In genomic region chr2:36053249-36053648, GRCm38 (mm10) we compare ENCODE assay signal across 21 mouse cellular contexts. TPM values are rescaled to one million over a fixed set of nuclear protein-coding genes. Genes with fewer than 3 reads are reported as not detected.
DNase-seq lines count a peak whose midpoint lies in the region; ATAC-seq lines count a peak whose summit lies in the region.
"Had no signal": no experiment of that assay in that cellular context is flagged by ENCODE, and none has a peak within 500 bp of the region (broad histone marks: within the 10 kb centered on the region; RNA-seq: fewer than 3 reads in every experiment).

No protein-coding gene starts in this region.

- intact Hi-C loops in left cerebral cortex, postnatal 36 days (cut with DNase I), result no loop called here

- ATAC-seq in frontal cortex, adult (ENCODE audit: low TSS enrichment), result peak; percentile 44; the same call in 1 of the 2 replicates
- ATAC-seq: activated CD4-positive, CD25-positive, alpha-beta regulatory T cell, adult 4 months; liver, postnatal 0 days; midbrain, embryonic 13.5 days had no signal

- no peak for DNase-seq in frontal cortex, postnatal 25 days (ENCODE audit: low spot score in 2 of 2)
- peak; percentile 12 for DNase-seq in left cerebral cortex, postnatal 36 days (ENCODE audit: low spot score in 2 of 2)
- no peak for DNase-seq in left cerebral cortex, adult 8-10 months (ENCODE audit: low spot score in 2 of 2)
- peak; percentile 71 for DNase-seq in brain, adult 2 months (ENCODE audit: low read depth, low spot score)
- peak; percentile 52 to 58 for DNase-seq in right cerebral cortex, postnatal 10 days (ENCODE audit: low spot score in 2 of 2)
- no peak for DNase-seq in cerebellum, adult 11-12 months
- DNase-seq: adrenal gland, adult 8-10 months; B cell, adult 2 months; cerebellum, adult 9-10 months; heart, postnatal 36 days; kidney, adult 8-10 months; kidney, postnatal 10 days; liver, postnatal 0 days; lung, postnatal 36 days had no signal

RNA-seq across cellular contexts. Expression of gene Morn5, which starts 4.0 kb away (rescaled TPM):
- total RNA-seq in left cerebral cortex, postnatal 36 days (2021), result under 1 TPM; 0.61 to 0.79 TPM
- 1 to 10 TPM; 1.5 to 2.6 (median 2.1) TPM for total RNA-seq in left cerebral cortex, adult 8-10 months (2022)
- total RNA-seq: common myeloid progenitor, adult 5-6 weeks; gastrocnemius, adult 8-10 months; heart, postnatal 36 days; monocyte, adult 5-6 weeks; neutrophil, adult 5-6 weeks had no signal

RNA-seq across cellular contexts. Expression of gene Ndufa8, which starts 4.0 kb away (rescaled TPM):
- total RNA-seq in left cerebral cortex, postnatal 36 days (2021), result 100 to 1,000 TPM; 177 to 217 TPM
- total RNA-seq in left cerebral cortex, adult 8-10 months (2022), result 100 to 1,000 TPM; 173 to 188 (median 186) TPM

RNA-seq across cellular contexts. Expression of gene Lhx6, which starts 52.0 kb away (rescaled TPM):
- total RNA-seq in left cerebral cortex, postnatal 36 days (2021), result 10 to 100 TPM; 15.9 to 19.0 TPM
- 10 to 100 TPM; 15.4 to 20.3 (median 19.0) TPM for total RNA-seq in left cerebral cortex, adult 8-10 months (2022)
- total RNA-seq: common myeloid progenitor, adult 5-6 weeks; monocyte, adult 5-6 weeks; neutrophil, adult 5-6 weeks had no signal

Comparison
In these comparisons a context has a peak if more than half of its experiments do, and no peak if none do; other contexts are left out.
1. DNase-seq: peak in left cerebral cortex, postnatal 36 days (2 of 2), brain, adult 2 months (single experiment) and right cerebral cortex, postnatal 10 days (2 of 2); none in frontal cortex, postnatal 25 days (0 of 2), left cerebral cortex, adult 8-10 months (0 of 2) and cerebellum, adult 11-12 months (single experiment).